Mouse (Mus musculus) heart, embryonic 11.5 days (tissue): ENCODE results near the gene Pdlim4. TPM values are rescaled to one million over a fixed set of nuclear protein-coding genes. Genes with fewer than 3 reads are reported as not detected.

Experiments
- ATAC-seq: fragments of 200-750 bp; cut with Nextera tagmentation; replicated peaks from 2 replicates; pipeline ENCODE4 v1.8.0; 2017; ENCODE audit warnings: moderate library complexity; ENCODE audit not compliant: insufficient number of reproducible peaks, low FRiP score, low TSS enrichment
- H3K27ac ChIP-seq: fragments of 300-500 bp; sonication (generic); 2 replicates; pipeline ENCODE4 v1.5.1; 2014; ENCODE audit warnings: mild to moderate bottlenecking, low read depth, low read length
- H3K27me3 ChIP-seq: fragments of 300-500 bp; sonication (generic); 2 replicates; pipeline ENCODE4 v1.6.1; 2014; ENCODE audit warnings: mild to moderate bottlenecking, low read length, mixed read lengths; ENCODE audit not compliant: control insufficient read depth, insufficient read depth
- H3K36me3 ChIP-seq: fragments of 300-500 bp; sonication (generic); 2 replicates; pipeline ENCODE4 v1.6.1; 2014; ENCODE audit warnings: mild to moderate bottlenecking, low read length, moderate library complexity, mixed read lengths; ENCODE audit not compliant: control insufficient read depth, insufficient read depth
- H3K4me1 ChIP-seq: fragments of 300-500 bp; sonication (generic); 2 replicates; pipeline ENCODE4 v1.6.1; 2014; ENCODE audit warnings: low read length; ENCODE audit not compliant: control insufficient read depth, insufficient read depth
- H3K4me2 ChIP-seq: fragments of 300-500 bp; sonication (generic); 2 replicates; pipeline ENCODE4 v1.6.1; 2014; ENCODE audit warnings: mild to moderate bottlenecking, moderate library complexity
- H3K4me3 ChIP-seq: fragments of 300-500 bp; sonication (generic); 2 replicates; pipeline ENCODE4 v1.5.1; 2014; ENCODE audit warnings: low read depth, low read length
- H3K9ac ChIP-seq: fragments of 300-500 bp; sonication (generic); 2 replicates; pipeline ENCODE4 v1.6.1; 2014; ENCODE audit warnings: mild to moderate bottlenecking, low read depth, low read length, moderate library complexity
- H3K9me3 ChIP-seq: fragments of 300-500 bp; sonication (generic); replicated peaks from 2 replicates; pipeline ENCODE4 v1.6.1; 2016; ENCODE audit warnings: low read length; ENCODE audit not compliant: control insufficient read depth
- WGBS: fragments of 180-500 bp; shearing (Covaris S2); extraction: QIAGEN DNeasy Blood & Tissue Kit; methylation state at CpG from one replicate; pipeline ENCODE4 v1.1.7; 2014; ENCODE audit not compliant: insufficient replicate concordance; 5-methylcytosine and 5-hydroxymethylcytosine counted together
- polyA plus RNA-seq: library from polyadenylated mRNA; unstranded; fragments of >200 nt; fragmentation: Nextera tagmentation; extraction: Ambion mirVana; gene quantifications from 2 replicates; pipeline ENCODE4 v1.2.1, GENCODE M21; 2014

Gene Pdlim4
- polyA plus RNA-seq, 1 experiment from 2014 or later, result 12.0 TPM

GRCm38 (mm10) chr11:54028044-54028951 is 40.5 kb downstream of the Pdlim4 start, which contains the start of gene Slc22a4:
Gene Slc22a4, minus strand, starts transcription at chr11:54028090.
- Histone ChIP-seq H3K4me3 (peak within 1 kb of the TSS; percentile 65), H3K27ac (peak within 1 kb of the TSS; percentile 73), H3K27me3 (peaks cover 35% of the 10 kb centered on the region), H3K4me1 (peaks cover 8% of the 10 kb centered on the region; the same call in 1 of the 2 replicates), H3K36me3 (no peaks in the 10 kb centered on the region), H3K9me3 (no peaks in the 10 kb centered on the region), H3K9ac (peak within 1 kb of the TSS; percentile 78), H3K4me2 (peak within 1 kb of the TSS; percentile 96)
- peak; percentile 91 for ATAC-seq
- WGBS, result 2% methylated on average over 61 of the region's 61 CpGs

- ATAC-seq, result no peak
- Histone ChIP-seq H3K27ac (peak overlapping the region; percentile 73), H3K4me3 (peak overlapping the region; percentile 65), H3K9me3 (no peaks in the 10 kb centered on the region), H3K9ac (peak overlapping the region; percentile 78), H3K36me3 (no peaks in the 10 kb centered on the region), H3K27me3 (peaks cover 37% of the 10 kb centered on the region), H3K4me2 (peak overlapping the region; percentile 96), H3K4me1 (peaks cover 8% of the 10 kb centered on the region; the same call in 1 of the 2 replicates)
- 16% methylated on average over 31 of the region's 31 CpGs for WGBS
Measured at GRCm38 (mm10) chr11:54027131-54028043, 41.4 kb downstream of the Pdlim4 start.

DNA sequence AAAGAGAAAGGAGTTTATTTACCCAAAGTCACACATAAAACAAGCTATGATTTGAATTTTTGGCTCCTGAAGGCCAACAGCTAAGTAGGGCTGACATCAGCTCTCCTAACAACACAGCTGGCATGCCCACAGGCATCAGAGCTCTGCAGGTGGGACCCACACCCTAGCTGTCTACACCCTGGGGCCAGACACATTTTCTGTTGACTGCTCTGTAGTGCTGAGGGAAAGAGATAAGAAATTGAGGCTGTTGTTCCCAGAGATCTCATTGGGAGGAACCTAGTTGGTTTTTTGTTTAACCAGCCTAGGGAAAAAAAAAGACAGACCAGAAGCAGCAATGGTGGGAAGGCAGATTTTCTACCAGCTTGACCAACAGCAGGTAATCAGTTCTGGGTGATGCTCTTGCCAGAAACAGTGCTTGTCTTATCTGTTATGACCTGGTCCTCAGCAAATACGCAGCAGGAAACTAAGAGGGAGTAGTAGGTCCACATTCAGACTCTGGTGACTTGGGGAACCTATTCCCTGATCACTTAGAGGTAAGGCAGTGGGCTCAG is 42.2 kb downstream of the Pdlim4 start:
- H3K9me3 ChIP-seq, result no peaks in the 10 kb centered on the region
- H3K9ac ChIP-seq, result no peak overlapping the region
- no peaks in the 10 kb centered on the region for H3K36me3 ChIP-seq
- peaks cover 8% of the 10 kb centered on the region; the same call in 1 of the 2 replicates for H3K4me1 ChIP-seq
- peak; percentile 82; the same call in 1 of the 2 replicates for ATAC-seq
- H3K27ac ChIP-seq, result peak overlapping the region; percentile 73
- peak overlapping the region; percentile 65 for H3K4me3 ChIP-seq
- peaks cover 37% of the 10 kb centered on the region for H3K27me3 ChIP-seq
- 36% methylated on average over 1 of the region's 1 CpGs for WGBS
- peak overlapping the region; percentile 96 for H3K4me2 ChIP-seq

DNA sequence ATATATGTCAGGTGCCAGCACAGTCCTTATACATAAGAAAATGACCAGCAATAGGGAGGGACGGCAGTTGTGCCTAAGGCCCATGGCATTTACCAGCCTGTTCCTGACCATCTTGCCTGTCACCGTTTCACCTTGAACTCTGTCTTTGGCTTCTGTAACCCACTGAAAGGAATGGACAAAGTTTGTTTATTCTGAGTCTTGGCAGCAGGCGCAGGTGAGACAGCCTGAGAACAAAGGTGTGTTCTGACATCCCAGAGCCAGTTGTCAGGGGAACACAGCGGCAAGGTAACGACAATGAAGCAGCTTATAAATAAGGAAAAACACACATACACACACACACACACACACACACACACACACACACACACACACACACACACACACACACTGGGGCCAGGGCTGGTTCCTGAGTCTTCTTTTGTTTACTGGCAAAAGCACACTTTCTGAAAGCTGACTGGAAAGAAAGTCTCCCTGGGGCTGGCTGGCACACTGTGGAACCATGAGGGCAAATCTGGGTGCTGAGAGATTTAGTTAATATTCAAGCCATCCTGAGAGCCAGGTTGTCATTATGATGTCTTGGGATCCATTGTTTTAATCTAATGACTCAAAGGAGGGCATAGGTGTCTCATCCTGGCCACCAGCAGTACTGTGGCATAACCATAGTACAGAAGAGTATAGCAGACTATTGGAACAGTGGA is 47.3 kb downstream of the Pdlim4 start:
- H3K9me3 ChIP-seq, result no peaks in the 10 kb centered on the region
- H3K4me3 ChIP-seq, result no peak overlapping the region
- no peak for ATAC-seq
- no peak overlapping the region for H3K4me2 ChIP-seq
- H3K9ac ChIP-seq, result no peak overlapping the region
- H3K4me1 ChIP-seq, result no peaks in the 10 kb centered on the region
- H3K36me3 ChIP-seq, result no peaks in the 10 kb centered on the region
- 91% methylated on average over 5 of the region's 5 CpGs for WGBS
- H3K27ac ChIP-seq, result no peak overlapping the region
- H3K27me3 ChIP-seq, result peaks cover 14% of the 10 kb centered on the region

DNA sequence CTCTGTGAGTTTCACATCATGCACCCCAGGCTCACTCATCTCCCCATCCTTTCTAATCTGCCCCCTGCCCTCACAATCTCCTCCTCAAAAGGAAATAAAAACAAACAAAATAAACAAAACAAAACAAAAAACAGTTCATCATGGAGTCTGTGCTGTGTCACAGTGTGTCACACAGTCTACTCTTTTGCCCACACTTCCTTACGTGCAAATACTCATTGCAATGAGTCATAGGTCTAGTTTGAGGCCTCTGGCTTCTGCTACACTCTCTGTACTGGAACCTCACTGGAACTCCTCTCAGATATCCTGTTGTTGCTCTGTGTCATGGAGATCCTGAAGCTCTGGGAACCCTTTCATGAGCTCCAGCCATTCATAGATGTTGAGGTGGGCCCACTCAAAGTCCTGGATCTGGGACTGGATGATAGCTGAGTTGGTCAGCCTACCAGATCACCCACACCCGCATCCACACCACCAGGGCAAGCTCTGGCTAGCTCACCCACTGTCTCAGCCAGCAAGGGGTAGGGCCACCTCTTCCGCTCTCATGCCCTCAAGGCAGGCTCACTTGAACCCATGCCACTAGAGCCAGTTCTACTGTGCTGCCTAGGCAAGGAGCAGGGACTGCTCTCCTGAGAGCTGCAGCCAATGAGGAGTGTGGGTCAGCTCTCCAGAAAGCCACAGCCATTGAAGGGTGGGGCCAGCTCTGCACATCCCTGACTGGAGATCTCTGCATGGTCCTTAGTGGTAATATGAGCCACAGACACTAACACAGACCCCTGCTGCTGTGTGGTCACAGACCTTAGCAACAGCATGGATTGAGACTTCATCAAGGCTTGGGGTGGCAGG is 49.7 kb downstream of the Pdlim4 start:
- ATAC-seq, result 0 out of 2 replicates have a peak, but pooled peaks have one; percentile 7
- H3K4me1 ChIP-seq, result no peaks in the 10 kb centered on the region

GRCm38 (mm10) chr11:54017596-54017995 is 51.2 kb downstream of the Pdlim4 start:
- WGBS, result 74% methylated on average over 4 of the region's 4 CpGs
- no peak overlapping the region for H3K9ac ChIP-seq
- no peak overlapping the region for H3K27ac ChIP-seq
- H3K36me3 ChIP-seq, result no peaks in the 10 kb centered on the region
- ATAC-seq, result no peak
- H3K27me3 ChIP-seq, result no peaks in the 10 kb centered on the region
- H3K9me3 ChIP-seq, result no peaks in the 10 kb centered on the region
- H3K4me3 ChIP-seq, result no peak overlapping the region
- no peaks in the 10 kb centered on the region for H3K4me1 ChIP-seq
- H3K4me2 ChIP-seq, result no peak overlapping the region

More for the DNA sequence above, 49.7 kb downstream of the Pdlim4 start:
- Histone ChIP-seq H3K4me3 (no peak overlapping the region), H3K9me3 (no peaks in the 10 kb centered on the region), H3K9ac (no peak overlapping the region), H3K36me3 (no peaks in the 10 kb centered on the region), H3K27me3 (peaks cover 2% of the 10 kb centered on the region; the same call in 1 of the 2 replicates), H3K27ac (no peak overlapping the region), H3K4me2 (no peak overlapping the region)
- WGBS, result 77% methylated on average over 3 of the region's 3 CpGs

GRCm38 (mm10) chr11:54016051-54016450 is 52.8 kb downstream of the Pdlim4 start:
- no peaks in the 10 kb centered on the region for H3K4me1 ChIP-seq
- H3K27ac ChIP-seq, result no peak overlapping the region
- H3K27me3 ChIP-seq, result no peaks in the 10 kb centered on the region
- H3K4me2 ChIP-seq, result no peak overlapping the region
- no peaks in the 10 kb centered on the region for H3K9me3 ChIP-seq
- WGBS, result 79% methylated on average over 8 of the region's 8 CpGs
- H3K36me3 ChIP-seq, result no peaks in the 10 kb centered on the region
- ATAC-seq, result no peak
- no peak overlapping the region for H3K4me3 ChIP-seq
- H3K9ac ChIP-seq, result no peak overlapping the region
